Mouse (Mus musculus): ENCODE measurements around the gene Slc24a3.

GRCm38 (mm10) chr2:145533086-145533485, 365.5 kb downstream of the Slc24a3 start:
- TF ChIP-seq GATA1 (IDR thresholded peaks at IDR 0.05; ENCODE audit: borderline replicate concordance, low read length) = no peak
- TF ChIP-seq FLI1 (IDR thresholded peaks at IDR 0.05; ENCODE audit: low read length) = no peak
